Mouse (Mus musculus) bone marrow macrophage, adult 2 months (primary cell): Measurements from ENCODE around the gene Cdc42ep5. TPM values are rescaled to one million over a fixed set of nuclear protein-coding genes. Genes with fewer than 3 reads are reported as not detected.

Experiments used
- H3K27ac ChIP-seq: 2 replicates; pipeline ENCODE4 v1.5.1; 2012; ENCODE audit warnings: low read depth, low read length; ENCODE audit not compliant: insufficient read depth
- H3K4me1 ChIP-seq: 2 replicates; pipeline ENCODE4 v1.6.1; 2012; ENCODE audit warnings: low read length; ENCODE audit not compliant: control insufficient read depth, insufficient read depth
- H3K4me3 ChIP-seq: 2 replicates; pipeline ENCODE4 v1.5.1; 2012; ENCODE audit warnings: mild to moderate bottlenecking, low read length, moderate library complexity; ENCODE audit not compliant: insufficient read depth
- CTCF ChIP-seq: IDR thresholded peaks from 2 replicates; pipeline ENCODE4 v1.5.1; 2012; ENCODE audit warnings: low read depth, mild to moderate bottlenecking, low read length, moderate library complexity
- POLR2A ChIP-seq: IDR thresholded peaks from 2 replicates; pipeline ENCODE4 v1.6.1; 2012; ENCODE audit warnings: mild to moderate bottlenecking, low read depth, low read length, borderline replicate concordance
- polyA plus RNA-seq: library from polyadenylated mRNA; stranded (reverse); fragments of >200 nt; gene quantifications from 2 replicates; pipeline ENCODE4 v1.2.4, GENCODE M21; 2012; ENCODE audit not compliant: missing spikeins, insufficient read depth, insufficient read length

The Cdc42ep5 gene
- polyA plus RNA-seq, 1 experiment, result not detected

GRCm38 (mm10) chr7:4154976-4155375 lies 9.7 kb downstream of the Cdc42ep5 start:
- no peak for TF ChIP-seq CTCF
- no peak for TF ChIP-seq POLR2A
- Histone ChIP-seq H3K27ac (no peak overlapping the region), H3K4me1 (peaks cover 4% of the 10 kb centered on the region; the same call in 1 of the 2 replicates)

GRCm38 (mm10) chr7:4154356-4154755 lies 10.3 kb downstream of the Cdc42ep5 start:
- TF ChIP-seq CTCF, result no peak
- TF ChIP-seq POLR2A, result no peak
- Histone ChIP-seq H3K4me3 (no peak overlapping the region), H3K4me1 (peaks cover 4% of the 10 kb centered on the region; the same call in 1 of the 2 replicates), H3K27ac (no peak overlapping the region)

More at GRCm38 (mm10) chr7:4154976-4155375, 9.7 kb downstream of the Cdc42ep5 start:
- H3K4me3 ChIP-seq, result no peak overlapping the region

- TF ChIP-seq POLR2A, result no peak
- TF ChIP-seq CTCF, result no peak
- Histone ChIP-seq H3K27ac (no peak overlapping the region), H3K4me1 (peaks cover 11% of the 10 kb centered on the region), H3K4me3 (peak overlapping the region; percentile 84)
These were observed 13.4 kb downstream of the Cdc42ep5 start for GRCm38 (mm10) chr7:4151241-4151640.

- Histone ChIP-seq H3K27ac (no peak overlapping the region), H3K4me1 (peaks cover 11% of the 10 kb centered on the region), H3K4me3 (peak overlapping the region; percentile 84)
- TF ChIP-seq POLR2A (no peak), CTCF (no peak)
These were observed 13.8 kb downstream of the Cdc42ep5 start for GRCm38 (mm10) chr7:4150811-4151221.

GRCm38 (mm10) chr7:4150059-4150541 lies 14.6 kb downstream of the Cdc42ep5 start, which contains the start of gene Leng9:
Gene Leng9 (minus strand): TSS chr7:4150374.
- H3K4me3 ChIP-seq, result peak within 1 kb of the TSS; percentile 84
- H3K4me1 ChIP-seq, result peaks cover 11% of the 10 kb centered on the region

GRCm38 (mm10) chr7:4149209-4150054 lies 15.2 kb downstream of the Cdc42ep5 start:
- Histone ChIP-seq H3K4me3 (peak overlapping the region; percentile 84), H3K27ac (peak overlapping the region; percentile 94), H3K4me1 (peaks cover 11% of the 10 kb centered on the region)
- no peak for TF ChIP-seq POLR2A
- TF ChIP-seq CTCF, result no peak

More at GRCm38 (mm10) chr7:4150059-4150541, 14.6 kb downstream of the Cdc42ep5 start, which contains the start of gene Leng9:
- peak within 1 kb of the TSS; percentile 94 for H3K27ac ChIP-seq
- TF ChIP-seq CTCF (no peak), POLR2A (no peak)

GRCm38 (mm10) chr7:4148341-4149208 lies 16.1 kb downstream of the Cdc42ep5 start:
- Histone ChIP-seq H3K4me1 (peaks cover 11% of the 10 kb centered on the region), H3K27ac (peak overlapping the region; percentile 94), H3K4me3 (peak overlapping the region; percentile 84)
- TF ChIP-seq POLR2A (no peak), CTCF (no peak)

GRCm38 (mm10) chr7:4147836-4148235 lies 16.8 kb downstream of the Cdc42ep5 start:
- Histone ChIP-seq H3K27ac (no peak overlapping the region), H3K4me3 (peak overlapping the region; percentile 84; the same call in 1 of the 2 replicates), H3K4me1 (peaks cover 11% of the 10 kb centered on the region)
- TF ChIP-seq CTCF, result no peak
- TF ChIP-seq POLR2A, result no peak

- Histone ChIP-seq H3K27ac (no peak overlapping the region), H3K4me1 (peaks cover 11% of the 10 kb centered on the region), H3K4me3 (no peak overlapping the region)
- TF ChIP-seq CTCF (no peak), POLR2A (no peak)
These were observed 17.3 kb downstream of the Cdc42ep5 start for GRCm38 (mm10) chr7:4147371-4147770.
